Mouse (Mus musculus) liver, embryonic 15.5 days (tissue): ENCODE data around the gene Elovl7. TPM values are rescaled to one million over a fixed set of nuclear protein-coding genes. Genes with fewer than 3 reads are reported as not detected.

Source experiments
- ATAC-seq: fragments of 200-750 bp; cut with Nextera tagmentation; 2 replicates; pipeline ENCODE4 v1.8.0; 2017; ENCODE audit warnings: moderate number of reproducible peaks, mild to moderate bottlenecking, moderate library complexity; ENCODE audit not compliant: insufficient read depth
- H3K27ac ChIP-seq: fragments of 300-500 bp; sonication (generic); replicated peaks from 2 replicates; pipeline ENCODE4 v1.5.1; 2015; ENCODE audit warnings: mild to moderate bottlenecking, inconsistent platforms
- H3K27me3 ChIP-seq: fragments of 300-500 bp; sonication (generic); 2 replicates; pipeline ENCODE4 v1.6.1; 2015; ENCODE audit warnings: mild to moderate bottlenecking, inconsistent platforms
- H3K36me3 ChIP-seq: fragments of 300-500 bp; sonication (generic); replicated peaks from 2 replicates; pipeline ENCODE4 v1.6.1; 2015; ENCODE audit warnings: moderate library complexity, mild to moderate bottlenecking, inconsistent platforms
- H3K4me1 ChIP-seq: fragments of 300-500 bp; sonication (generic); replicated peaks from 2 replicates; pipeline ENCODE4 v1.6.1; 2015; ENCODE audit warnings: inconsistent platforms
- H3K4me2 ChIP-seq: fragments of 300-500 bp; sonication (generic); 2 replicates; pipeline ENCODE4 v1.6.1; 2015; ENCODE audit warnings: moderate library complexity, mild to moderate bottlenecking, inconsistent platforms
- H3K4me3 ChIP-seq: fragments of 300-500 bp; sonication (generic); replicated peaks from 2 replicates; pipeline ENCODE4 v1.5.1; 2015; ENCODE audit warnings: mild to moderate bottlenecking, inconsistent platforms
- H3K9ac ChIP-seq: fragments of 300-500 bp; sonication (generic); 2 replicates; pipeline ENCODE4 v1.6.1; 2015; ENCODE audit warnings: moderate library complexity, mild to moderate bottlenecking, inconsistent platforms
- H3K9me3 ChIP-seq: fragments of 300-500 bp; sonication (generic); replicated peaks from 2 replicates; pipeline ENCODE4 v1.6.1; 2016; ENCODE audit warnings: inconsistent platforms
- WGBS: fragments of 180-500 bp; shearing (Covaris S2); methylation state at CpG from one replicate; pipeline ENCODE4 v1.1.7; 2015; ENCODE audit warnings: mixed read lengths; ENCODE audit not compliant: insufficient replicate concordance; 5-methylcytosine and 5-hydroxymethylcytosine counted together
- polyA plus RNA-seq: library from polyadenylated mRNA; unstranded; fragments of >200 nt; fragmentation: Nextera tagmentation; extraction: Ambion mirVana; gene quantifications from 2 replicates; pipeline ENCODE4 v1.2.1, GENCODE M21; 2015

The Elovl7 gene
- polyA plus RNA-seq, 1 experiment from 2014 or later = 2.0 TPM

DNA sequence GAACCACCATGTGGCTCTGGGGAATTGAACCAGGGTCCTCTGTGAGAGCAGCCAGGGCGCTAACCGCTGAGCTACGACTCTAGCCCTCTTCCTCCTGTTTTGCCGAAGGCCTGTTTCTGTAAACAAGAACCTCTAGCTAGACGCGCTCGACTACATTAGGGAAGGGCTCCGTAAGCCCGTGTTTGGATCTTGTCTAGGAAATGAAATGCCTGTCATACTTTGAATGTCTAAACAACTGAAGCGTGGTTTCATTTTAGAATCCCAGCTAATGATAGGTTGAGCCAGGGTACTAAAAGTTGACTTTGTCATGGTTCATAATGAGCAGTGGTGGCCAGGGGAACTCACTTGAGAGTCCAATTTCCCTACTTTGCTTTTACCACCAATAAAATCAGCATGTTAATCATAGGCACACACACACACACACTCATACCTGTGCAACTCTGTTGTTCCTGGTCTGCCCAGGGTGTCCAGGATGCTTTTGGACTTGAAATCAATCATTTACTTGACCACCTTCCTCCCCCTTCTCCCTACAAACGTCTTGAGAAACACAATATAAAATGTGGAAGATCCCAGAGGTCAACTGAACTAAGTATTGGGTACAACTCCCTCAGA lies 31.0 kb downstream of the Elovl7 start:
- 71% methylated on average over 11 of the region's 11 CpGs for WGBS
- H3K4me1 ChIP-seq = no peaks in the 10 kb centered on the region

DNA sequence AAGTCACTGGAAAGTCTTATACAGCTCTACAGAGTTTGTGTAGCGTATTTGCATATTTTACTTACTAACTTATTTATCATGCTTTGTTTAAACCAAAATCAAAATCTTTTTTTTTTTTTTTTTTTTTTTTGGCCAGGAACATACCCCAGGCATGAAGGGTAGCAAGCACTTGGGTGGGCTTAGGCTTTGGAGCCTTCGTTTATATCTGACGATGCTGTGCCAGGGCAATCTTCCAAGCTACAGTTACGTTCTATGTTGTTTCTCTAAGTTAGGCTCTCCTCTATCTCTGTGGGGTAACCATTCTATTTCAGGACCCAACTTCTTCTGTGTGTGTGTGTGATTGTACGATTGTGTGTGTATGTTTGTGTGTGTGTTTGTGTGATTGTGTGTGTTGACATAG lies 36.9 kb downstream of the Elovl7 start:
- Histone ChIP-seq H3K4me1 (no peaks in the 10 kb centered on the region), H3K4me2 (no peak overlapping the region), H3K27me3 (no peaks in the 10 kb centered on the region), H3K9me3 (no peaks in the 10 kb centered on the region), H3K4me3 (no peak overlapping the region), H3K36me3 (no peaks in the 10 kb centered on the region), H3K27ac (no peak overlapping the region), H3K9ac (no peak overlapping the region)
- no peak for ATAC-seq
- WGBS = 70% methylated on average over 5 of the region's 5 CpGs

More for the DNA sequence above, 31.0 kb downstream of the Elovl7 start:
- Histone ChIP-seq H3K4me3 (no peak overlapping the region), H3K27ac (no peak overlapping the region), H3K9me3 (no peaks in the 10 kb centered on the region), H3K27me3 (no peaks in the 10 kb centered on the region), H3K4me2 (no peak overlapping the region), H3K9ac (no peak overlapping the region), H3K36me3 (no peaks in the 10 kb centered on the region)
- no peak for ATAC-seq

DNA sequence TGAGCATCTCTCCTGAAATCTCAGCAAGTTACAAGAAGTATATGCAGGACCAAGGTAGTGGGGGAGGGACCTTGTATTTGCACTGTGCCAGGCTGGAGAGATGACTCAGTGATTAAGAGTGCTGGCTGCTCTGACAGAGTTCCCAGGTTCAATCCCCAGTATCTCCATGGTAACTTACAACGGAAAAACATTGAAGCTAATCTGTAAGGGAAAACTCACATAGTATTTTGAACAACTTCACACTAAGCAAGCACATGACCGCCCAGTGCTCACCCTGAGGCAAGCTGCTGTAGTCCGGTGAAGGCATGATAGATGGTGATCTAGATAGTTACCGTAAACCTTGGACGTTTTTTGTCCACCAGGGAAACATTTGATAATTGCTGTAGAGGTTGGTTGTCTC lies 39.8 kb downstream of the Elovl7 start:
- Histone ChIP-seq H3K27ac (no peak overlapping the region), H3K4me1 (no peaks in the 10 kb centered on the region), H3K9me3 (no peaks in the 10 kb centered on the region), H3K4me3 (no peak overlapping the region), H3K9ac (no peak overlapping the region), H3K27me3 (no peaks in the 10 kb centered on the region), H3K4me2 (no peak overlapping the region), H3K36me3 (no peaks in the 10 kb centered on the region)
- ATAC-seq = no peak
- WGBS = 68% methylated on average over 5 of the region's 5 CpGs

DNA sequence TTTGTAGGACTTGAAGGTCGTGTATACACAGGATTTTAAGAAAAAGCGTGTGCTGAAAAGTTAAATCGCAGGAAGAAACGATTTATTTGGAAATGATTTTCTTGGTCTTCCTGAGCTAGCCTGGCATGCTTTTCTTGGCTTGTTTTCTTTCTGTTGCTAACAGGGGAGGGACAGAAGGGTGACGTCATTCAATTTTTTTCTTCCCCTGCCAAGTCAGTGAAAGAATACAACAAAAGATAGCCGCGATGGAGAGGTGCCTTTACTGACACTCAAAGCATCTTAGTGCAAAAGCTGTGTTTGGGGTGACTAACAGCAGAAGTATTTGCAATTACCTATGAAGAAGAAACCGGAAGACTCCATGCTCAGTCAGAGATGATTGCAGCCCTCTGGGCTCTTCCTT lies 48.8 kb downstream of the Elovl7 start:
- no peaks in the 10 kb centered on the region for H3K36me3 ChIP-seq
- no peaks in the 10 kb centered on the region for H3K4me1 ChIP-seq
- H3K4me2 ChIP-seq = no peak overlapping the region
- no peak overlapping the region for H3K4me3 ChIP-seq
- no peaks in the 10 kb centered on the region for H3K27me3 ChIP-seq
- no peaks in the 10 kb centered on the region for H3K9me3 ChIP-seq
- WGBS = 56% methylated on average over 8 of the region's 8 CpGs
- H3K27ac ChIP-seq = no peak overlapping the region
- H3K9ac ChIP-seq = no peak overlapping the region
- ATAC-seq = no peak

DNA sequence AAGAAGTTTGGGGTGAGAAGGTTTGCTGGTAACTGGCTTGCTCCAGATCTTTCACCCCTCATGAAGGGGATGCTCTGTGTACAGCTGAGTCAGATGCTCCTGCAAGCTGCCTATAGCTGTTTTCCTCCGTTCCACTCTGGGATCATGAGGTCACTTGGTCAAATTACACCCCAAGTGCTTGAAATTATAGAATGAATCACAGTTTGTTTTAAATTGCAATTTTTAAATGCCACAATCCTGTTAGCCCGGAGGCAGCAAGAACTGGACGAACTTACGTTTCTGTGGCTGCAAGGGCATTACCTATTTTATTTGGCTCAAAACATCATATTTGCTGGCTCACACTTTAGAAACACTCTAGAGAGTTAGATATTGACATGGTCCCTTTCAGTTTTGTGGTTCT lies 51.2 kb downstream of the Elovl7 start:
- Histone ChIP-seq H3K4me3 (no peak overlapping the region), H3K36me3 (no peaks in the 10 kb centered on the region), H3K9ac (no peak overlapping the region), H3K4me2 (no peak overlapping the region), H3K27me3 (no peaks in the 10 kb centered on the region), H3K27ac (no peak overlapping the region), H3K4me1 (no peaks in the 10 kb centered on the region), H3K9me3 (no peaks in the 10 kb centered on the region)
- ATAC-seq = no peak
- 65% methylated on average over 4 of the region's 4 CpGs for WGBS

DNA sequence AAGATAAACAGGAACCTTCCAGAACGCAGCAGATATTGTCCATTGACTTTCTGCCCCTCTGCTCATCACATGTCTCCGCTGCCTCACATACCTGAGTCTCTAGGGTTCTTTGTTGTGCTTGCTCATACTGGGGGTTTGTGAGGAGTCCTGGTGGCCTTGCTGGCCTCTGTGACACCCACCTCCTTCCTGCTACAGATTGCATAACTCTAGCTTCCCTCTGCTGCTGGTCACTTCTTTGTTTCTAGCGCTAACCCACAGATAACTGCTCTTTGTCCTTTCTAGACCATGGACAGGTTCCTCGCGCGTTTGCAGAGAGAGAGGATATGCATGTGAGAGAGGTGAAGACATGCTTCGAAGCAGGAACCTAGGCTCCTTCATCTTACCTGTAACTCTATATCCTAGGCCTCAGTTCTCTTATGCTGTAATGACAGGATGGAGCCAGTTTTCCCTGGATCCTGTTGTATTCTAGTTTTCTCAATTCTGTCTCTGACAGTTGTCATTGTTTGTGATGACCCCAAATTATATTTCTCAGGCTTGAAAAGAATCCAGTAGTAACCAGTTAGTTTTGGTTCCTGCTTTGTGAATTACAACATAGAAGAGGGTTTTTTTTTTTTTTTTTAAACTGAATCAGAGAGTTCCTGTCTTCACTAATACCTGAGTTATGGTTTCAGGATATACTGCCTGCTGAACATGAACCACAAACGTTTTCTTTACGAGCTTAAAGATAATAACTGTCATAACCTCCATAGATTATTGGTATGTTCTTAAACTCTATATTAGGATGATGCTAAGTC lies 53.8 kb downstream of the Elovl7 start:
- peak; percentile 42; the same call in 1 of the 2 replicates for ATAC-seq
- H3K27me3 ChIP-seq = no peaks in the 10 kb centered on the region
- no peak overlapping the region; the same call in 1 of the 2 replicates for H3K27ac ChIP-seq
- no peak overlapping the region for H3K4me3 ChIP-seq
- H3K36me3 ChIP-seq = no peaks in the 10 kb centered on the region
- H3K9ac ChIP-seq = no peak overlapping the region
- H3K9me3 ChIP-seq = no peaks in the 10 kb centered on the region
- H3K4me1 ChIP-seq = no peaks in the 10 kb centered on the region
- 34% methylated on average over 9 of the region's 9 CpGs for WGBS
- H3K4me2 ChIP-seq = no peak overlapping the region

DNA sequence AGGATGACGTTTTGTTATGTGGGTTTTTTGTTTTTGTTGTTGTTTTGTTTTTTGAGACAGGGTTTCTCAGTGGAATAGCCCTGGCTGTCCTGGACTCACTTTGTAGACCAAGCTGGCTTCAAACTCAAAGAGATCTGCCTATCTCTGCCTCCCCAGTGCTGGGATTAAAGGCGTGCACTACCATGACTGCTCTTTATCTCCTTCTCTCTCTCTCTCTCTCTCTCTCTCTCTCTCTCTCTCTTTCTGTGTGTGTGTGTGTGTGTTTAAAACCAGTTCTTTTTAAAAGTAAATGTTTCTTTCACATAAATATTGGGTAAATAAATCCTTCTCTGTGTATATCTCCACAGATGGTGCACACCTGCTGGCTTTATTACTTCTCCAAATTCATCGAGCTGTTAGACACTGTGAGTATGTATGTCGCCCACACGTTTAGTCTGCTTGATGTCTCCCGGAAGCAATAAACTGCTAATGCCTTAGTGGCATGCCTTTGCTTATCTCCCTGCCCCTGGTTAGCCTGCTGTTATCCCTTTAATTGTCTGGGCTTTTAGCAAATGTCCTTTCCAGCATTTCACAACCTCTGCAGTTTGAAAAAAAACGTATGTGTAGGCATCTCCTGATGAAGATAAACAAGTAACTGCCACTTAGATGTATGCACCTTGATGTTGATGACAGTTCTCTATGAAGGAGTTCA lies 57.4 kb downstream of the Elovl7 start:
- WGBS = 29% methylated on average over 7 of the region's 7 CpGs
- Histone ChIP-seq H3K4me3 (no peak overlapping the region), H3K9ac (no peak overlapping the region), H3K4me2 (no peak overlapping the region), H3K9me3 (no peaks in the 10 kb centered on the region), H3K27ac (no peak overlapping the region), H3K36me3 (no peaks in the 10 kb centered on the region), H3K27me3 (no peaks in the 10 kb centered on the region), H3K4me1 (no peaks in the 10 kb centered on the region)
- no peak for ATAC-seq

DNA sequence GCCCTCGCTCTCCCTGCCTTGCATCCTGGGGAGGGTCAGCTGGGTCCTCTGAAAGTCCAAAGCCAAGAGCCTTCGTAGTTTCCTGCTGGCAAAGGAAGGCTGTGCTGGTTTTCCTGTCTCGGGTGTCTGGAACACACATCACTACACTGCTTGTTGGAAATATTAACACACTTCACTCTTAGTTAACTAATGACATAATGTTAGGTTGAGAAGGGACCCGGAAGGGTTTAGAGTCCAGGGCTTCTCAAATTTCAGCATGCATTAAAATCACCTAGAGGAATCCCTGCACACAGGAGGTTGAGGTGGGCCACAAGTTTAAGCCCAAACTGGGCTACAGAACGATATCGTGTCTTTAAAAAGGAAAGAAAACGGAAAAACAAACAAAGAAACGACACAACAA lies 58.1 kb downstream of the Elovl7 start:
- H3K9ac ChIP-seq = no peak overlapping the region
- no peak for ATAC-seq
- H3K27ac ChIP-seq = no peak overlapping the region
- no peaks in the 10 kb centered on the region for H3K27me3 ChIP-seq
- no peak overlapping the region for H3K4me2 ChIP-seq
- H3K9me3 ChIP-seq = no peaks in the 10 kb centered on the region
- H3K4me3 ChIP-seq = no peak overlapping the region
- H3K36me3 ChIP-seq = no peaks in the 10 kb centered on the region
- 64% methylated on average over 8 of the region's 8 CpGs for WGBS
- no peaks in the 10 kb centered on the region for H3K4me1 ChIP-seq

DNA sequence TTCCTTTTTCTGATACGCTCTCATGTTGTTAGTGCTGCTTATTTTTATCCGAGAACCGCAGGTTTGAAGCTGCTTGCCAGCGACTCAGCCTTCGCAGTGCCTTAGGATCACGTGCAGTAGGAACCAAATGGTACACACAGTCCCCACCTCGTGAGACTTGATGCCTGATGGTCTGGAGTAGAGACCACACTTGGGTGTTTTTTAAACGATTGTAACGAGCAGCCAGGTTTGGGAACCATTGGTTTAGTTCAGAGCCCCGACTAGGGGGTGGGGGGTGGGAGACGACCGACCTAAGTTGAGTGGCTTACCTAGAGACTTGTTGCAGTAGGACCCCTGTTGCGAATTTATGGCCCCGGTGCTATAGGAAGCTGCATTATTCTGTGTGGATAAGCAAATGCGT lies 58.8 kb downstream of the Elovl7 start:
- Histone ChIP-seq H3K36me3 (no peaks in the 10 kb centered on the region), H3K4me3 (no peak overlapping the region), H3K4me1 (no peaks in the 10 kb centered on the region), H3K9ac (no peak overlapping the region), H3K4me2 (no peak overlapping the region), H3K9me3 (no peaks in the 10 kb centered on the region), H3K27me3 (no peaks in the 10 kb centered on the region), H3K27ac (no peak overlapping the region)
- 59% methylated on average over 15 of the region's 15 CpGs for WGBS
- ATAC-seq = no peak

DNA sequence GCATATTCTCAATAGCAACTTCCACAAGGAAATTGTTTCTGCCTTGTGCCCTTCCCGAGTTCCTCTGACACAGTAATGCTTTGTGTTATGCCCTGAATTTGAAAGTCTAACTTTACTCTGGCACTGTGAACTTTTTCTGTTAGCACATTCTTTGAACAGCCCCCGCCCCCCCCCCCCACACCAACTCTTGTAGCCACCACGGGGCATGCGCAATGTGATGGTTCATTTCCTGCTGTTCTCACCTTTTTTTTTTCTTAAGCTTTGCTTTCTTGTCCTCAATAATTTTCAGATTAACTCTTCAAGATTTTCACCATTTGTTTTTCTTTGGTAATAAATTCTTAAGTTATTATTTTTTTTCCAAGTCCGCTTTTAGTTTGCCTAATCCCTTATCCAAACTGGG lies 59.3 kb downstream of the Elovl7 start:
- no peak for ATAC-seq
- no peak overlapping the region for H3K4me2 ChIP-seq
- WGBS = 48% methylated on average over 5 of the region's 5 CpGs

DNA sequence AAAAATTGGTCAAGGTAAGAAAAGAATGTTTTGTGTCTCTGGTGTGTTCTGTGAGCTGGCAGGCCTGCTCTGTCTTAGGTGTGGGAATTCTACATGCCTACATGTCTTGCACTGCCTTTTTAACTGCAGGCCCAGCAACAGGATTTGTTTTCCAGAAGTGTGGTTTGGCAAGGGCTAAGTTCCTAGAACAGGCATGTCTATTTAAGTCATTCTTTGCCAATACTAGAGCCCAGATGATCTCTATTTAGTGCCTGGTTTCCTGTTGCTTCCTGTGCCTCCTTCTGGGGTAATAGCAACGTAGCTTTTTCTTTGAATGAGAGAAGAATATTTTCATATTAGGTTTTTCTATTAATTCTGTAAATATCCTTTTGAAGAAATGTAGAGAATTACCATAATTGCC lies 62.4 kb downstream of the Elovl7 start:
- no peak overlapping the region for H3K4me2 ChIP-seq
- 18% methylated on average over 1 of the region's 1 CpGs for WGBS
- no peaks in the 10 kb centered on the region for H3K4me1 ChIP-seq
- H3K27ac ChIP-seq = no peak overlapping the region
- no peaks in the 10 kb centered on the region for H3K9me3 ChIP-seq
- no peak overlapping the region for H3K9ac ChIP-seq
- H3K36me3 ChIP-seq = no peaks in the 10 kb centered on the region
- H3K27me3 ChIP-seq = no peaks in the 10 kb centered on the region
- ATAC-seq = no peak
- no peak overlapping the region for H3K4me3 ChIP-seq

More for the DNA sequence above, 59.3 kb downstream of the Elovl7 start:
- Histone ChIP-seq H3K27ac (no peak overlapping the region), H3K9ac (no peak overlapping the region), H3K9me3 (no peaks in the 10 kb centered on the region), H3K27me3 (no peaks in the 10 kb centered on the region), H3K4me3 (no peak overlapping the region), H3K36me3 (no peaks in the 10 kb centered on the region), H3K4me1 (no peaks in the 10 kb centered on the region)
